Mouse (Mus musculus) myocyte (in vitro differentiated cells): ENCODE measurements at regions not wholly inside any gene's neighbourhood (a gene's known extent, or its start where the extent isn't known, plus 50 kb on each side); places are given as distances from the start of the nearest gene placed in this dataset.

Experiments
- H3K27me3 ChIP-seq: one replicate; pipeline ENCODE4 v1.6.1; 2011; ENCODE audit not compliant: control insufficient read depth, insufficient read depth, insufficient read length
- H3K36me3 ChIP-seq: one replicate; pipeline ENCODE4 v1.6.1; 2011; ENCODE audit not compliant: control insufficient read depth, insufficient read depth
- H3K4me2 ChIP-seq: one replicate; pipeline ENCODE4 v1.6.1; 2011; ENCODE audit warnings: low read depth, control low read depth
- H3K4me3 ChIP-seq: one replicate; pipeline ENCODE4 v1.5.1; 2011; ENCODE audit warnings: mild to moderate bottlenecking, control low read depth, moderate library complexity
- H3K79me2 ChIP-seq: one replicate; pipeline ENCODE4 v1.6.1; 2011; ENCODE audit not compliant: control insufficient read depth, insufficient read depth
- H3ac ChIP-seq: one replicate; pipeline ENCODE4 v1.6.1; 2011; ENCODE audit not compliant: control insufficient read depth, insufficient read length
- CEBPB ChIP-seq: IDR thresholded peaks from 2 replicates; pipeline ENCODE4 v1.6.1; 2011; ENCODE audit warnings: mild to moderate bottlenecking, moderate library complexity; ENCODE audit not compliant: poor library complexity, insufficient read depth, severe bottlenecking
- E2F4 ChIP-seq: IDR thresholded peaks from one replicate; pipeline ENCODE4 v1.6.1; 2011; ENCODE audit warnings: mild to moderate bottlenecking, control low read depth, moderate library complexity; ENCODE audit not compliant: insufficient read depth
- MAX ChIP-seq: IDR thresholded peaks from one replicate; pipeline ENCODE4 v1.6.1; 2011; ENCODE audit warnings: low read depth, mild to moderate bottlenecking, control low read depth
- MYOD1 ChIP-seq, 3 experiments: IDR thresholded peaks; one replicate each; pipeline ENCODE4 v1.6.1; 2011; ENCODE audit warnings: control low read depth in 2 of 3, low read depth in 2 of 3, mild to moderate bottlenecking in 2 of 3, moderate library complexity in 1 of 3; ENCODE audit not compliant: insufficient read length in 2 of 3, control insufficient read depth in 1 of 3
- MYOG ChIP-seq, 3 experiments: IDR thresholded peaks; one replicate each; pipeline ENCODE4 v1.6.1; 2011; ENCODE audit warnings: control low read depth in 2 of 3, low read depth in 2 of 3, mild to moderate bottlenecking in 2 of 3; ENCODE audit not compliant: insufficient read length in 2 of 3, control insufficient read depth in 1 of 3, insufficient read depth in 1 of 3
- POLR2A ChIP-seq: IDR thresholded peaks from one replicate; pipeline ENCODE4 v1.6.1; 2011; ENCODE audit warnings: low read depth, mild to moderate bottlenecking, control low read depth, moderate library complexity; ENCODE audit not compliant: insufficient read length
- POLR2AphosphoS2 ChIP-seq: IDR thresholded peaks from one replicate; pipeline ENCODE4 v1.6.1; 2011; ENCODE audit warnings: low read depth, control low read depth; ENCODE audit not compliant: insufficient read length
- REST ChIP-seq: IDR thresholded peaks from one replicate; pipeline ENCODE4 v1.6.1; 2011; ENCODE audit warnings: mild to moderate bottlenecking, control low read depth, moderate library complexity; ENCODE audit not compliant: insufficient read depth, insufficient read length
- SRF ChIP-seq: IDR thresholded peaks from one replicate; pipeline ENCODE4 v1.6.1; 2011; ENCODE audit warnings: low read depth; ENCODE audit not compliant: control insufficient read depth, insufficient read length
- TCF12 ChIP-seq: IDR thresholded peaks from one replicate; pipeline ENCODE4 v1.6.1; 2011; ENCODE audit warnings: mild to moderate bottlenecking, control low read depth; ENCODE audit not compliant: poor library complexity, insufficient read depth, severe bottlenecking
- TCF3 ChIP-seq: IDR thresholded peaks from one replicate; pipeline ENCODE4 v1.6.1; 2011; ENCODE audit warnings: low read depth, control low read depth; ENCODE audit not compliant: insufficient read length
- USF1 ChIP-seq: IDR thresholded peaks from one replicate; pipeline ENCODE4 v1.6.1; 2011; ENCODE audit warnings: low read depth, mild to moderate bottlenecking, control low read depth, moderate library complexity

- TF ChIP-seq MYOG (IDR thresholded peaks at IDR 0.05; ENCODE audit: control insufficient read depth in 1 of 3, insufficient read depth in 1 of 3, insufficient read length in 2 of 3, low read depth in 2 of 3), result no peak
- no peak for TF ChIP-seq POLR2AphosphoS2
- no peak for TF ChIP-seq REST
- TF ChIP-seq CEBPB, result no peak
- no peak for TF ChIP-seq USF1
- no peak for TF ChIP-seq TCF12
- TF ChIP-seq TCF3, result no peak
- TF ChIP-seq SRF, result no peak
- TF ChIP-seq MYOD1 (IDR thresholded peaks at IDR 0.05; ENCODE audit: control insufficient read depth in 1 of 3, insufficient read length in 2 of 3, low read depth in 2 of 3), result no peak
- Histone ChIP-seq H3K4me2 (no peak overlapping the region), H3ac (no peak overlapping the region), H3K36me3 (no peaks in the 10 kb centered on the region), H3K79me2 (no peaks in the 10 kb centered on the region), H3K27me3 (no peaks in the 10 kb centered on the region), H3K4me3 (no peak overlapping the region)
Measured at GRCm38 (mm10) chr1:76664381-76664780, 850.5 kb downstream of the Epha4 start.

DNA sequence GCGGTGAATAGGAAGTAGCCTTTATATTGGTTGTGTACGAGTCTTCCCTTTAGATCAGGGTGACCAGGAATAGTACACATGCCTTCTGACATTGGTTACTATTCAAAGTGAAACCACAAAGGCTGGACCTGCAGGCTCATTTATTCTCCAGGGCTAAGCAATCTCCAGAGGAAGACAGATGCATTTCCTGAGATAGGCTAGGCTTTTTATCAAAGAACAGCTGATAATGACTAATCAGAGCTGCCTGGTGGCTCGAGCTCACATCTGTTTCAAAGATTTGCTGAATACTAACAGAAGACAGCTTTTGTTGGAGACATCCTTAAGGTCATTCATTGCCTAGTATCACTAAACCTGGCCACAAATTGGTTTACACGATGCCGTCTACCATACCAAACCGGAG, 838.1 kb downstream of the Epha4 start:
- H3K36me3 ChIP-seq, result no peaks in the 10 kb centered on the region
- H3K27me3 ChIP-seq, result no peaks in the 10 kb centered on the region
- H3ac ChIP-seq, result no peak overlapping the region
- no peak overlapping the region for H3K4me2 ChIP-seq
- no peaks in the 10 kb centered on the region for H3K79me2 ChIP-seq
- H3K4me3 ChIP-seq, result no peak overlapping the region
- no peak for TF ChIP-seq TCF12
- TF ChIP-seq SRF, result no peak
- no peak for TF ChIP-seq MYOG (IDR thresholded peaks at IDR 0.05; ENCODE audit: control insufficient read depth in 1 of 3, insufficient read depth in 1 of 3, insufficient read length in 2 of 3, low read depth in 2 of 3)
- TF ChIP-seq POLR2A, result no peak
- TF ChIP-seq POLR2AphosphoS2, result no peak
- no peak for TF ChIP-seq CEBPB
- no peak for TF ChIP-seq USF1
- no peak for TF ChIP-seq TCF3
- TF ChIP-seq REST, result no peak
- TF ChIP-seq MYOD1 (IDR thresholded peaks at IDR 0.05; ENCODE audit: control insufficient read depth in 1 of 3, insufficient read length in 2 of 3, low read depth in 2 of 3), result no peak
- TF ChIP-seq E2F4, result no peak
- no peak for TF ChIP-seq MAX

DNA sequence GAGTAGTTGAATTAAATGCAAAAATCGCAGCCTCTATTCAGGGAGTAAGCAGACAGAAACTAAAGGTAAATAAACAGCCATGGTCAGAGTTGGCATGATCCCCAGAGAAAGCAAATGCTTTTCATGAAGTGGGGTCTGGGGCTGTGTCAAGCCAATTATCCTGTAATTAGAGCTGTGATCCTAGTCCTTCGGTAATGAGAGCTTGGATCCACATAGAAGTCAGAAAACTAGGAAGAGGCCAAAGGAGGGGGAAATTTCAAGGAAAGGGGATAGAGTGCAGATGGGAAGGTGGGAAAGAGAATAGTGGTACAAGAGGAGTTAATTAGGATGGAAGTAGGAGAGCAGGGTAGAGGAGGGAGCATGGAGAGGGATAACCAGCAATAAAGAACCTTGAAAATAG, 809.3 kb downstream of the Epha4 start:
- no peak for TF ChIP-seq USF1

DNA sequence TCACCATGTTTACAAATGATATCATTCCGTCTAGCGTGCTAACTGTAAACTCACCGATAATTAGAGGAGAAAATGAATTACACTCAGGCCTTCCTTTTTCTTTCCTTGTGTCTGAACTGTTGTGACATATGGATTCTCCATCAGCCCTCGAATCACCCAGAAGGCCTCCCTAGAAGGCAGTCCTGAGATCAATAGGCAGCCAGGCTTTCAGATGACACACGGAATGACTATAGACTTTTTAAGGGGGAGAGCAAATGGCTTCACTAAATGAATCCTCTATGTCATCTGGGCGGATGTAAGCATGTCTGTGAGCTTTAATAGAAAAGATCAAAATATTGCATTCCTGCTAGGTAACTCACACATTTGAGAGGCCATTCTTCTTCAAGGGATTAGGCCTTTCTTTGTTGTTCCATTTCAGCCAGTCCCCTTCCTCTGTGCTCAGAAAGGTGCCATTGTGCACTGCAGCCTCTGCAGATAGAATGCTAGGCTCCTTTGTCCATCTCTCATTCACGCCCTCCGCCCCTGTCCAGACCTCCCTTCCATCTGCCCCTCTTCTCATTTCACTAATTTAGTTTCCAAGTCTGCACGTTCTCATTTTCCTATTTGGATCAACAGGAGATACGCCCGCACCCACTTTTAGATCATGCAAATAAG, 797.1 kb downstream of the Epha4 start:
- H3K4me2 ChIP-seq, result no peak overlapping the region
- H3K36me3 ChIP-seq, result no peaks in the 10 kb centered on the region
- H3K4me3 ChIP-seq, result no peak overlapping the region
- no peaks in the 10 kb centered on the region for H3K79me2 ChIP-seq
- TF ChIP-seq SRF (no peak), TCF3 (no peak), REST (no peak), MAX (no peak), POLR2A (no peak), CEBPB (no peak), MYOD1 (IDR thresholded peaks at IDR 0.05; ENCODE audit: control insufficient read depth in 1 of 3, insufficient read length in 2 of 3, low read depth in 2 of 3) (no peak), USF1 (no peak), E2F4 (no peak)
- no peaks in the 10 kb centered on the region for H3K27me3 ChIP-seq
- no peak overlapping the region for H3ac ChIP-seq

More for the DNA sequence above, 809.3 kb downstream of the Epha4 start:
- Histone ChIP-seq H3ac (no peak overlapping the region), H3K36me3 (no peaks in the 10 kb centered on the region), H3K4me2 (no peak overlapping the region), H3K27me3 (no peaks in the 10 kb centered on the region), H3K4me3 (no peak overlapping the region), H3K79me2 (no peaks in the 10 kb centered on the region)

DNA sequence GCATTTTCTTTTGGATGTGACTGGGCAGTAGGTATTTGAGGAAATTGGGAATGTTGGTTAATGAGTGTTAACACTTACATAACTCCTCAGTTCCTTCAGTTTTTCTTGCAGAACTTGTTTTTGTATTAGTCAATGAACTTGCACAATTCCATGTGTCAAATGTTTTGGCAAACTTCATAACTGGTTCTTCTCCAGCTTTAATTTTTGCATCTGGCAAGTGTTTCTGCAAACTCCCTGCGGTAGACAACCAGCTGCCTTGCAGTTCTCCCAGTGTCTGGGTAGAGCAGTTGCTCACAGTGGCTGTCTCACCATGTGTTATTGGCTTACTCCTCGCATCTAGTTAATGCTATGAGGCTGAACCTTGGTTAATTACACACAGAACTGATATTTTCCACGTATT, 790.4 kb downstream of the Epha4 start:
- H3ac ChIP-seq, result no peak overlapping the region
- no peak overlapping the region for H3K4me2 ChIP-seq
- H3K79me2 ChIP-seq, result no peaks in the 10 kb centered on the region
- no peaks in the 10 kb centered on the region for H3K36me3 ChIP-seq
- H3K27me3 ChIP-seq, result no peaks in the 10 kb centered on the region
- TF ChIP-seq SRF, result no peak
- no peak for TF ChIP-seq REST
- TF ChIP-seq CEBPB, result no peak
- TF ChIP-seq POLR2AphosphoS2, result no peak
- no peak for TF ChIP-seq POLR2A
- no peak for TF ChIP-seq MAX
- H3K4me3 ChIP-seq, result no peak overlapping the region
